Mouse (Mus musculus) thymus, adult 18-20 months (tissue): Measurements from ENCODE around the gene Kcnk1.

Source experiments
- DNase-seq, 2 experiments: peaks; one replicate each; pipeline ENCODE4 v3.0.0; 2022; ENCODE audit warnings: mixed read lengths in 2 of 2

The Kcnk1 gene

GRCm38 (mm10) chr8:125997550-125997949, 2.6 kb downstream of the Kcnk1 start:
- DNase-seq, result no peak

DNA sequence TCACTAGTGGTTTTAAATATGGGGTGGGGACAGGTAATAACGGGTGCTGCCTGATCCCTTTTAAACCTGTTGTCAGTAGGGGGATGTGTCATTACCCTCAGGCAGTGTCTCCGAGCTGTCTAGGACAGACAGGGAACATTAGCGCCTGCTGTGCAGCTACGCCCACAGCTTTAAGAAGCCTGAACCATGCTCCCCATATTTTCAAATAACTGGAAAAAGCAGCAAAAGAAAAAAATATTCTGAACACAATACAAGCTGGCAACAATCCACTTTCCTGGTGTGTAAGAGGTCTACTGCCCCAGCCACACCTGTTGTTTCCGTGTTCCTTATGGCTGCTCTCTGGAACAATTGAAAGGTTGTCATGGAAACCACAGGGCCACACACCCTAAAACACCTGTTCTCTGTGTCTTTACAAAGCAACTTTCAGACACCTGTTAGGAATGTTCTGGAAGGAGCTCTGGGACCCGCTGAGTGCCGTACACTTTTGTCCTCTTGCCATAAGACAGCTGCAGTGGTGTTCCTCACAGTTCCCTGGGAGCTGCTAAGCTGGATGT, 4.9 kb downstream of the Kcnk1 start:
- DNase-seq, result no peak

- no peak for DNase-seq
Observed at GRCm38 (mm10) chr8:126003546-126003945, 8.6 kb downstream of the Kcnk1 start.

DNA sequence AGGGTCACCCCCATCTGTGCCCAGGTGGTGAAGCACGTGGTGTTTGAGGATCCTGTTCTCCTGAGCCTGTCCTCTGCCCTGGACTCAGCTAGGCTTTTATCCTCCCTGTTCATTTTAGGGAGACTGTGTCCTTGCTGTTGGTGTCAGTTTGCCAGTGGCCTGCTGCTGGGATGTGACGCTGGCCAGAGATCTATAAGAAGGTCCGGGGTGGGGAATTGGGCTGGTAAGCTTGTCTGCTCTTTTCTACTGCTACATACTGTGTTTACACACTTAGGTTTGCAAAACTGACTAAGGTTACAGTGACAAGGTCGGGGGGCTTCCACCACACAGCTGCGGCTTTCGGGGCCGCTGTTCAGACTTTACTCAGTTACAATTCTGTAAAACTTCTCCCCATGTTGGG, 10.0 kb downstream of the Kcnk1 start:
- DNase-seq, result no peak

GRCm38 (mm10) chr8:126006310-126006990, 11.5 kb downstream of the Kcnk1 start:
- DNase-seq, result no peak

- no peak for DNase-seq
Observed at GRCm38 (mm10) chr8:126007538-126008330, 12.8 kb downstream of the Kcnk1 start.

DNA sequence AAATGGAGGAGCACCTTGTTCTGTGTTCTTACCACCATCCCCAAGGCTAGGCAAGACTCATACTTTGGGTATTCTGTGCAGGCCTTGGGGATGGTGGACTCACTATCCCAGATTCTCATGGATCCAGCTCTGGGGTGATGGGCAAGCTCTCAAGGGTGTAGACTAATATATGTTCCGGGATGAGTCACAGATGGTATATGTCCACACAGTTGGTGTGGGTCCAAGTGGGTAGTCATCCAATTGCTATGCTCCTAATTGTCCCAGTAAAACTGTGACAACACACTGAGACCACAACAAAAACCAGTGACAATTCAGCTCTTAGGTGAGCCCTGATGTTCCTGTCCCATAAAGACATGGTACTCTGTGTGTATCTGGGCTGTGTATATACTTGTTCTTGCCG, 14.0 kb downstream of the Kcnk1 start:
- DNase-seq, result no peak

- DNase-seq, result no peak
Observed at GRCm38 (mm10) chr8:126010900-126011299, 15.9 kb downstream of the Kcnk1 start.

DNA sequence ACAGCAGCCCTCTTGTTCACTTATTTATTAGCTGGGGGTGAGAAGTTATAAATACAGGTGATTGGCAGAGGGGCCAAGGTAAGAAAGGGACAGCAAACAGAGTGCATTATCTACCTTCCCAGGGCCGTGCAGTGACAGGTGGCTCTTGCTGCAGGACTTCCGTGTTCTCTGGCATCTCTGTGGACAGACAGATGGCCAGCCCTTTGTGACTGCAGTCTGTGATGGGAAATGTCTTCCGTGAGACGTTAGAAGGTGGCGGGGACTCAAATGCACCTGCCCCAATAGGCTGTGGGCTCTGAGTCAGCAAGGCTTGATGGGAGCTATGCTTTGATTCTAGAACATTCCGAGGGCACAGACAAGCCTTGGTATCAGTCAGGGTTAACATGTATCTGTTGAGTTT, 17.4 kb downstream of the Kcnk1 start:
- no peak for DNase-seq

DNA sequence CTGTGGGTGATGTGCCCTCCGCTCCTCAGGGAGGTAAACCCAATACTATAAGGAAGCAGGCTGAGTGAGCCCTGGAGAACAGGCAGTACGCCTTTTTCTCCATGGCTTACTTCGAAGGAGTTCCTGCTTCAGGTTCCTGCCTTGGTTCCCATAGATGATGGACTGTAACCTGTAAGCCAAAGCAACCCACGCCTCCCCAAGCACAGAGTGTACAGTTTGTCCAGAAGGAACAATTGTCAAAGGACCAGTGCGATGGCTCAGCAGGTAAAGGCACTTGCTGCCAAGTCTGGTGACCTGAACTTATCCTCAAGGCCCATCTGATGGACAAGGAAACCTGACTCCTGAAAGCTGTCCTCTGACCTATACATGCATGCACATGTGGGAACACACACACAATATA, 18.7 kb downstream of the Kcnk1 start:
- no peak for DNase-seq

- DNase-seq, result no peak
Observed at GRCm38 (mm10) chr8:126021932-126022331, 27.0 kb downstream of the Kcnk1 start.

GRCm38 (mm10) chr8:126023706-126024305, 28.8 kb downstream of the Kcnk1 start:
- no peak for DNase-seq

GRCm38 (mm10) chr8:126024891-126025290, 29.9 kb downstream of the Kcnk1 start:
- no peak for DNase-seq

- no peak for DNase-seq
Observed at GRCm38 (mm10) chr8:126026121-126026520, 31.2 kb downstream of the Kcnk1 start.

DNA sequence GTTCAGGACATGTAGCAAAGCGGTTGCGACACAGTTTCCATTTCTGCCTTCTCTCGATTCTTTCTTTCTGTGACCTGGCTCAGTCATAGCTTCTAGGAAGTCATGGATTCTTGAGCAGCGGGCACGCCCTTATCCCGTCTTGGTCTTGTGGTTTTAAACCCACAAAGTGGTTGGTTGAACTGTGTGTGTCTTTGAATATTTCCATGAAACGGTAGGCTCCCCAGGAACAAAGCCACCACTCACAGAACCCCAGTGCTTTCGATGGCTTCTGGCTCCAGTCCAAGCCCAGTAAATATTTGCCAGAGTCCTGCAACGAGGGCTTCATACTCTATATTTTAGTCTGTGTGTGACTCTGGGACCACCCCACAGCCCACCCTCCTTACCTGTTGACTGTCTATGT, 31.6 kb downstream of the Kcnk1 start:
- no peak for DNase-seq

GRCm38 (mm10) chr8:126027486-126027885, 32.5 kb downstream of the Kcnk1 start:
- DNase-seq, result no peak

DNA sequence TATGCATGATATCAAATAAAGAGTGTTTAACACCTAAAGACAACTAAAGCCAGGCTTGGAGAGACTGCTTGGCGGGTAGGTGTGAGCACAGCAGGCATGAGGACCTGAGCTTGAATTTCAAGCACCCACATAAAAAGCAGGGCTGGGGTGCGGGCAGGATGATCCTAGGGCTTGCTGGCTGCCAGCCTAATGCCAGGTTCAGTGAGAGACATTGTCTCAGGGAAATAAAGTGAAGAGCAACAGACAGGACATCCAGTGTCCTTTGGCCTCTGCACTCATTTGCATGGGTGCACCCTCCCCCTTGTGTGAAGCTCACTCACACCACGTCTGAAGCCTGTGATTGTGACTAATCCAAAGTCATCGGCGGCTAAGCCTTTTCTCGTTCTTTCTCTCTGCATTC, 34.0 kb downstream of the Kcnk1 start:
- DNase-seq, result no peak

- DNase-seq, result no peak
Observed at GRCm38 (mm10) chr8:126032776-126033175, 37.8 kb downstream of the Kcnk1 start.

DNA sequence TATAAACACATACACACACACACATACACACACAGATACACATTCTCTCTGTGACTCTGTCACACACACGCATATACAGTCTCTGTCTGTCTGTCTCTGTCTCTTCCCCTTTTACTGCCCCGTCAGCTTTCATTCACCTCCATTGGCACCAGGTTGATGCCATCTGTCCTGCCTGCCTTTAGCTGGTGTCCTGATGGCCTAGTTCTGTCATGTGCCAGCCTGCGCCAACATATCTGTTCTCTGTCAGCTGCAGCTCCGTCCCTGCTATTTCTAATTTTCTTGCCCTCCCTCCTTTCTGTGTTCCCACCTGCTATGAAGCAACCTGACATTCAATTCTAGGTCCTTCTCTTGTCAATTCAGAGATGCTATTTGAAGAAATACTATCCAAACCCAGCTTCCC, 40.1 kb downstream of the Kcnk1 start:
- no peak for DNase-seq

DNA sequence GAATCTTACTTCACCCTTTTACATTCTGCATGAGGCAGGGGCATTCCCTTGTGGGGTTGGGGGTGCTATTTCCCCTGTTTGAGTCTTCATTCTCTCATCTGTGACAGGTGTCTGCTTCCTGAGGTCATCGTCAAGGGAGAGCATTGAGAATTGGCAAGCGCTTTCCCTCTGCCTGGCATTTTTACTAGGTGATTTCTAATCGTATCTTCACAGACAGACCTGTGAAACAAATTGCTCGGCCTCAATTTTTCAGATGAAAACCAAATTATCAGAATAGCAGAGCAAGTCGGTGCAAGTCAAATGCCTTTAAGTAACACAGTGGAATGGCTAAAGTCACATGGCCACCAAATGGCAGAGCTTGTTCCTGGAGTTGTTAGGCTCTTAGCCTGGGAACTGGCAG, 41.4 kb downstream of the Kcnk1 start:
- DNase-seq, result no peak

- DNase-seq, result no peak
Observed at GRCm38 (mm10) chr8:126045751-126046150, 50.8 kb downstream of the Kcnk1 start.

GRCm38 (mm10) chr8:126053911-126054310, 58.9 kb downstream of the Kcnk1 start:
- no peak for DNase-seq

DNA sequence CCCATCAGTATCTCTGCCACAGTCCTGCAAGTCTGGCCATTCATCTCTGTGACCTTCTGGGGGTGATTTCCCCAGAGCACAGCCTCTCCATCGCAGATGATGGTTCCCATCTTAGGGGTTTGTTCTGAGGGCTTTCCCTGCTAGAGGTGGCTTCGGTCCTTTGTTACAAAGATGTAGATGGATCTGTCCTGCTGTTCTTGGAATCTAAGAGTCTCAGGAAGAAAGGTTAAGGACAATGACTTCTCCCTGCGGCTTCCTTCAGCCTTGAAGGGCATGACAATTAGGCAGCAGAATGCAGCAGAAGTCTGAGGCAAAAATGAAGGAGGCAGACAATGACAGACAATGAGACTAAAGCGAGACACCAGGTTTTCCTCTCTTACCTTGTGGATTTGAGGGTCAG, 63.9 kb downstream of the Kcnk1 start:
- no peak for DNase-seq

GRCm38 (mm10) chr8:126062844-126063243, 67.9 kb downstream of the Kcnk1 start:
- no peak for DNase-seq
